Mouse (Mus musculus): ENCODE results near the gene Ctse. TPM values are rescaled to one million over a fixed set of nuclear protein-coding genes. Genes with fewer than 3 reads are reported as not detected.

The Ctse gene
- polyA plus RNA-seq, 1 experiment from 2014 or later = 25.2 TPM

DNA sequence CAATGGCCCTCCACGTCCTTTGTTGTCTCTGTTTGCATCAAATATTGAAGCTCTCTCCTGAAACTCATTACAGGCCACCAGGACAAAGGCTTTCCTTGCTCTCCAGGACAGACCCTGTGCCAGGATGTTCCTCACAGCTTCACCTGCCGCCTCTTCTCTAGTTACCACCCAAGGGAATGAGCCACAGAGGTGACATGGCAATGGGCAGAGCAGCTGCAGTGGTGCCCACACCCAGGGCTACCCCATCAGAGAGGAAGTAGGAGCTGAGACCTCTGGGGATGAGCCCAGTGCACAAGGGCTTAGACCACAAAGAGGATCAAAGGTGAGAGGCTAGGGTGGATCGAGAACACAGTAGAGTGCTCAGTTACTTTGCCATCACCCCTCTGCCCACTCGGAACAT is 85.4 kb downstream of the Ctse start:
- Histone ChIP-seq H3K27ac (replicated peaks) (no peak overlapping the region), H3K9me3 (replicated peaks) (no peaks in the 10 kb centered on the region), H3K4me1 (replicated peaks) (no peaks in the 10 kb centered on the region), H3K36me3 (replicated peaks) (no peaks in the 10 kb centered on the region), H3K27me3 (no peaks in the 10 kb centered on the region), H3K4me3 (replicated peaks) (no peak overlapping the region), H3K4me2 (no peak overlapping the region), H3K9ac (no peak overlapping the region)
- 54% methylated on average over 4 of the region's 4 CpGs for WGBS (ENCODE audit: insufficient replicate concordance)
- no peak for ATAC-seq (ENCODE audit: insufficient read depth)

Other genes starting within 250 kb of the Ctse start
- 3.8 and 4.3 TPM in 2 replicates for gene Srgap2, start 111.0 kb upstream of the Ctse start, polyA plus RNA-seq (2015; fragmentation: Nextera tagmentation; extraction: Ambion mirVana)
- 1.3 and 1.5 TPM in 2 replicates for gene Fam72a, start 110.4 kb upstream of the Ctse start, polyA plus RNA-seq (2015; fragmentation: Nextera tagmentation; extraction: Ambion mirVana)
- not detected in 2 replicates for gene Avpr1b, start 39.1 kb upstream of the Ctse start, polyA plus RNA-seq (2015; fragmentation: Nextera tagmentation; extraction: Ambion mirVana)
- 1.2 TPM in 2 replicates for gene Rab7b, start 50.4 kb downstream of the Ctse start, polyA plus RNA-seq (2015; fragmentation: Nextera tagmentation; extraction: Ambion mirVana)
- gene Slc26a9, start 105.7 kb downstream of the Ctse start, polyA plus RNA-seq (2015; fragmentation: Nextera tagmentation; extraction: Ambion mirVana) = 0.06 TPM in 1 of 2 replicates, not detected in the other
- gene Pm20d1, start 159.1 kb downstream of the Ctse start, polyA plus RNA-seq (2015; fragmentation: Nextera tagmentation; extraction: Ambion mirVana) = 4.5 and 6.4 TPM in 2 replicates
- gene Slc41a1, start 189.2 kb downstream of the Ctse start, polyA plus RNA-seq (2015; fragmentation: Nextera tagmentation; extraction: Ambion mirVana) = 0.99 and 1.2 TPM in 2 replicates
- gene Rab29, start 228.9 kb downstream of the Ctse start, polyA plus RNA-seq (2015; fragmentation: Nextera tagmentation; extraction: Ambion mirVana) = 9.8 and 10.0 TPM in 2 replicates

Measured in liver, embryonic 15.5 days (tissue).